Mouse (Mus musculus): Measurements from ENCODE around the gene Syce3. TPM values are rescaled to one million over a fixed set of nuclear protein-coding genes. Genes with fewer than 3 reads are reported as not detected.

Syce3 gene
- polyA plus RNA-seq, 1 experiment from 2014 or later = not detected

DNA sequence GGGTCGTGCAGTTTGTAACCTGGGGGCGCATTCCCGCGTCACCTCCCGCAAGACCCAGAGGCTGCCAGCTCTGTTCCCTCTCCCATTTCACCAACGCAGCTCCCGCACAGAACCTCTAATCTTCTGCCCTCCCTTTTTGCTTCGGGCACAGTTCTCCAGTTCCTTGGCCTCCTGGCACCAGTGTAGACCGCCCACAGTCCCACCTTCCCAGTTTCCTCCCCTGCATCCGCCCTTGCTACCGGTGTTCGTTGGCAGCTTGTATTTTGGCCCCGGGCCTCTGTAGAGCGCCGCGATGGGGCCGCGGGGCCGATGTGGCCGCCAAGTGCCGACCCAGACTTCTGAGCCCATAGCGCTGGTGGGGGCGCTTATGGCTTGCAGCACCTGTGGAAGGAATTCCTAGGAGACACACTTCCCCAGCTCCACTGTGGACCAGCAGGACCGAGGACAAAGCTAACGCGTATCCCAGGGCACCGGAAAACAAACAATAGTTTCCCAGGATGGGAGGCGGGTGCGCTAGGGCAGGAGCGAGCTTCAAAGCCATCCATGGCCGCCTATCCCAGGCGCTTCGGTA is 31.4 kb downstream of the Syce3 start, which contains the start of gene Odf3b:
Gene Odf3b, minus strand, starts transcription at position 452 of the 571 bp plus-strand sequence.
- peak within 1 kb of the TSS; percentile 47 for H3K9ac ChIP-seq
- peak within 1 kb of the TSS; percentile 50 for H3K4me3 ChIP-seq (replicated peaks)
- no peaks in the 10 kb centered on the region for H3K36me3 ChIP-seq
- no peak within 1 kb of the TSS for H3K27ac ChIP-seq
- peaks cover 36% of the 10 kb centered on the region for H3K4me1 ChIP-seq (replicated peaks)
- WGBS (ENCODE audit: insufficient replicate concordance) = 2% methylated on average over 32 of the region's 33 CpGs
- H3K27me3 ChIP-seq = peaks cover 43% of the 10 kb centered on the region
- ATAC-seq (ENCODE audit: low read depth) (no peak; the same call in 1 of the 2 replicates), DNase-seq (no peak)
- H3K9me3 ChIP-seq (replicated peaks) = no peaks in the 10 kb centered on the region
- peak within 1 kb of the TSS; percentile 69 for H3K4me2 ChIP-seq

GRCm38 (mm10) chr15:89377938-89378828 is 32.1 kb downstream of the Syce3 start:
- H3K36me3 ChIP-seq = no peaks in the 10 kb centered on the region
- DNase-seq (no peak), ATAC-seq (ENCODE audit: low read depth) (no peak)
- H3K27me3 ChIP-seq = peaks cover 40% of the 10 kb centered on the region
- H3K9me3 ChIP-seq (replicated peaks) = no peaks in the 10 kb centered on the region
- H3K4me3 ChIP-seq (replicated peaks) = peak overlapping the region; percentile 50
- peaks cover 40% of the 10 kb centered on the region for H3K4me1 ChIP-seq (replicated peaks)
- WGBS (ENCODE audit: insufficient replicate concordance) = 20% methylated on average over 46 of the region's 46 CpGs
- peak overlapping the region; percentile 47 for H3K9ac ChIP-seq
- no peak overlapping the region for H3K27ac ChIP-seq
- H3K4me2 ChIP-seq = peak overlapping the region; percentile 69

DNA sequence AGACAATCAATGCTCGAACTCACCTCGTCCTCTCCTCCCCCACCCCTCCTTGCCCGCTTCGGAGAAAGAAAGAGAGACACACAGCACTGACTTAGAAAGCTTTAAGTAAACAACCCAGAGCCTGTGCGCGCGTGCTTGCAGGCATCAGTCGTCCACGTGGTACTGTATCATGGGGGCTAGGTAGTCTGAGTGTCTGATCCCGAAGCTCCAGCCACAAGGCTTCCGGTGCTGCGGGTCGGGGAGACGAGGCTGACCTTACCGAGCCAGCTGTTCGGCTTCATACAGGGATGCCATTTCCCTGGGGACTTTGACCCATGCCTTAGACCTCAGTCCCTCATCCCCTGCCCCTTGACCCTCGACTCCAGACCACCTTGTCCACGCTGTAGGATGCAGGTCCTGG is 32.9 kb downstream of the Syce3 start:
- DNase-seq (no peak), ATAC-seq (ENCODE audit: low read depth) (no peak)
- H3K4me2 ChIP-seq = peak overlapping the region; percentile 69
- no peak overlapping the region for H3K4me3 ChIP-seq (replicated peaks)
- peaks cover 6% of the 10 kb centered on the region for H3K36me3 ChIP-seq
- no peak overlapping the region for H3K27ac ChIP-seq
- WGBS (ENCODE audit: insufficient replicate concordance) = 8% methylated on average over 18 of the region's 18 CpGs
- H3K4me1 ChIP-seq (replicated peaks) = peaks cover 49% of the 10 kb centered on the region
- no peaks in the 10 kb centered on the region for H3K9me3 ChIP-seq (replicated peaks)
- no peak overlapping the region for H3K9ac ChIP-seq
- peaks cover 40% of the 10 kb centered on the region for H3K27me3 ChIP-seq

- ATAC-seq (ENCODE audit: low read depth) = no peak
- no peak within 1 kb of the TSS for H3K9ac ChIP-seq
- peak within 1 kb of the TSS; percentile 69 for H3K4me2 ChIP-seq
- H3K4me3 ChIP-seq (replicated peaks) = no peak within 1 kb of the TSS
- peaks cover 53% of the 10 kb centered on the region for H3K4me1 ChIP-seq (replicated peaks)
- no peaks in the 10 kb centered on the region for H3K9me3 ChIP-seq (replicated peaks)
- H3K27me3 ChIP-seq = peaks cover 40% of the 10 kb centered on the region
- WGBS (ENCODE audit: insufficient replicate concordance) = 43% methylated on average over 16 of the region's 16 CpGs
- H3K27ac ChIP-seq = no peak within 1 kb of the TSS
- peaks cover 10% of the 10 kb centered on the region for H3K36me3 ChIP-seq
- no peak for DNase-seq
Measured at GRCm38 (mm10) chr15:89376957-89377356, 33.3 kb downstream of the Syce3 start, which contains the start of gene Tymp. Gene Tymp, minus strand, starts transcription at chr15:89377039.

DNA sequence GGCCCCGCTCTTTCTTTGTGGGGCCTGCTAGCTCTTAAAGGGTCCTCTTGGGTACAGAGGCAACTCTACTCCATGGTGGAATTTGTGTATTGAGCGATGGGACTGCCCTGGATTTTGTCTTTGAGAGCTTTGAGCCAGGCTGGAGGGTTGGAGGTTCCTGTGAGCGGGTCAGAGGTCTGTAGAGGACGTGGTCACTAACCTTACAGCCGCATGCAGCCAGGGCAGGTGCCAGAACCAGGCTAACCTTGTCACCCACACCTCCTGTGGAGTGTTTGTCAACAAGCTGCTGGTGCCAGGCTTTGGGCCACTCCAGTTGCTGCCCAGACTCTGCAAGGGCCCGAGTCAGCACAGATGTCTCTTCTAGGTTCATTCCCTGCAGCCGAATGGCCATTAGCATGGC is 34.3 kb downstream of the Syce3 start:
- ATAC-seq (ENCODE audit: low read depth) = no peak
- H3K4me3 ChIP-seq (replicated peaks) = no peak overlapping the region
- H3K9me3 ChIP-seq (replicated peaks) = no peaks in the 10 kb centered on the region
- H3K27ac ChIP-seq = no peak overlapping the region
- peaks cover 58% of the 10 kb centered on the region for H3K4me1 ChIP-seq (replicated peaks)
- no peak for DNase-seq
- WGBS (ENCODE audit: insufficient replicate concordance) = 68% methylated on average over 7 of the region's 7 CpGs
- H3K36me3 ChIP-seq = peaks cover 19% of the 10 kb centered on the region
- H3K4me2 ChIP-seq = no peak overlapping the region
- H3K27me3 ChIP-seq = peaks cover 40% of the 10 kb centered on the region
- H3K9ac ChIP-seq = no peak overlapping the region

DNA sequence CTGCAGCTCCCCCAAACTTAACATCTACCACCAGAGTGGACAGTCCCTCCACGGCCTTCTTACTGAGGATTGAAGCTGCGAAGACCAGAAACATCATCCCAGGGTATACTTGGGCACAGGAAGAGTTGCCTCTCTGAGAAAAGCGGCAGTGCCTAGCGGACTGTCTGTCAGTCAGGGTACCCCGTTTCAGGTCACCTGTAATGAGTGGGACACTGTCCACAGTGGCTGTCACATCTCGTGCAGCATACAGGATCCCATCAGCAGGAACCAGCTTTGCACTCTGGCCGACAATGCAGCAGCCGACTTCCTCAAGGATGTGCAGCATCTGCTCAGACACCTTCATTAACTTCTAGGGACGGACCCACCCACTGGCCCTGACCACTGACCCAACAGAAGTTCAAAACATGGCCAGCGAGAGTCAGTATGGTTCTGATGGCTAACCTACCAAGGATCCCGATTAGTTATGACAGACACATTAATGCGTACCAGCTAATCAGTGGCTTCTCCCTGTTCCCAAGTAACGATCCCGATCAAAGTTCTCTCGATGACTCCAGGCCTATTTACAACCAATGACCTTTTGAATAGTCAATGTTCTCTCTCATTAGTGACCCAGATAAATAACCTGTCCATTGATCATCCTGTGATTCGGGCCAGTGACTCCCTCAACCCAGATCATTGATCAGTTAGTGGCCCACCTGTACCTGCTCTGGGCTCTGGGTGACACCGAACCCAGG is 35.3 kb downstream of the Syce3 start:
- H3K4me1 ChIP-seq (replicated peaks) = peaks cover 66% of the 10 kb centered on the region
- peaks cover 29% of the 10 kb centered on the region for H3K36me3 ChIP-seq
- H3K4me3 ChIP-seq (replicated peaks) = no peak overlapping the region
- no peak overlapping the region for H3K9ac ChIP-seq
- no peak overlapping the region for H3K27ac ChIP-seq
- H3K4me2 ChIP-seq = no peak overlapping the region; the same call in 1 of the 2 replicates
- no peak for DNase-seq
- peaks cover 40% of the 10 kb centered on the region for H3K27me3 ChIP-seq
- no peaks in the 10 kb centered on the region for H3K9me3 ChIP-seq (replicated peaks)
- ATAC-seq (ENCODE audit: low read depth) = no peak
- 81% methylated on average over 17 of the region's 17 CpGs for WGBS (ENCODE audit: insufficient replicate concordance)

GRCm38 (mm10) chr15:89374340-89374739 is 36.0 kb downstream of the Syce3 start:
- no peaks in the 10 kb centered on the region for H3K9me3 ChIP-seq (replicated peaks)
- H3K27me3 ChIP-seq = peaks cover 36% of the 10 kb centered on the region
- H3K27ac ChIP-seq = peak overlapping the region; percentile 87; the same call in 1 of the 2 replicates
- whole genome bisulfite sequencing (ENCODE audit: insufficient replicate concordance) = 52% methylated on average over 9 of the region's 9 CpGs
- ATAC-seq (ENCODE audit: low read depth) (peak; percentile 1), DNase-seq (no peak)
- H3K9ac ChIP-seq = peak overlapping the region; percentile 85
- peak overlapping the region; percentile 71 for H3K4me3 ChIP-seq (replicated peaks)
- H3K36me3 ChIP-seq = peaks cover 36% of the 10 kb centered on the region
- peaks cover 62% of the 10 kb centered on the region for H3K4me1 ChIP-seq (replicated peaks)
- peak overlapping the region; percentile 98 for H3K4me2 ChIP-seq

- peak within 1 kb of the TSS; percentile 98 for H3K4me2 ChIP-seq
- WGBS (ENCODE audit: insufficient replicate concordance) = under 1% methylated on average over 42 of the region's 42 CpGs
- H3K9ac ChIP-seq = peak within 1 kb of the TSS; percentile 85
- peaks cover 30% of the 10 kb centered on the region for H3K27me3 ChIP-seq
- peak; percentile 83 for DNase-seq
- H3K4me1 ChIP-seq (replicated peaks) = peaks cover 57% of the 10 kb centered on the region
- peak within 1 kb of the TSS; percentile 87 for H3K27ac ChIP-seq
- ATAC-seq (ENCODE audit: low read depth) = peak; percentile 72
- H3K9me3 ChIP-seq (replicated peaks) = no peaks in the 10 kb centered on the region
- H3K36me3 ChIP-seq = peaks cover 41% of the 10 kb centered on the region
- peak within 1 kb of the TSS; percentile 71 for H3K4me3 ChIP-seq (replicated peaks)
Measured at GRCm38 (mm10) chr15:89373762-89374248, 36.5 kb downstream of the Syce3 start, which contains the start of gene Sco2. Gene Sco2, minus strand, starts transcription at chr15:89373846.

DNA sequence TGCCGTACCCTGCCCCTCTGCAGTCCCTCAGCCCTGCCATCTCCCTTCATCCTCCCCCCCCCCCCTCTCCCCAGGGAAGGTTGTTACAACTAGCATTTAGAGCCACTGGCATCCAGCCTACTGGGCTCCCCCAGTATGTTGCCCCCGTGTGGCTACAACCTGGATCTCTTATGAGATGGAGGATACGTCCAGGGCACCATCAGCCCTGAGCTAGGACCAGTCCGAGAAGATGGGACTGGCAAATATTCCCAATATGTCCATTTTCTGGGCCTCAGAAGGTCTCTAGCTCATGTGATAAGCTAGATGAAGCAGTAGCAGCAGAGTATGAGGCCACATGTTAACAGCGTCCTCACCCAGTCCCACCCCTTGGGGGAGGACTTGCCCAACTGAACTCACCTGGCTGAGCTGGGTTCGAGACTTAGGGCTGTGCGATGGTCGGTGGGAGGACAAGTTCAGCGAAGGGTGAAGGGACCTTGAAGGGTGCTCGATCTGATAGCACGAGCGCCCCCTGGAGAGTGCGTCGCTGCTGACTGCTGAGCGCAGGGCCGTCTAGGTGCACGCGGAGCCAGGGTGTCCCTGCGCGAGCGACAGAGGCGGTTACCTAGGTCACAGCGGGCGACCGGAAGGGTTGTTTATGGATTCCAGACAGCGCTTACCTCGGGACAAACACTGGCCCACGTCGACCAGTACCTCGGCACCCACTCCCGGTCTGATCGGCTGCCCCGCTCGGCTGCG is 37.1 kb downstream of the Syce3 start:
- 1% methylated on average over 35 of the region's 35 CpGs for WGBS (ENCODE audit: insufficient replicate concordance)
- Histone ChIP-seq H3K4me2 (peak overlapping the region; percentile 98), H3K27ac (peak overlapping the region; percentile 87), H3K4me3 (replicated peaks) (peak overlapping the region; percentile 71), H3K27me3 (peaks cover 24% of the 10 kb centered on the region), H3K4me1 (replicated peaks) (peaks cover 51% of the 10 kb centered on the region), H3K9me3 (replicated peaks) (no peaks in the 10 kb centered on the region), H3K9ac (peak overlapping the region; percentile 85), H3K36me3 (peaks cover 47% of the 10 kb centered on the region)
- ATAC-seq (ENCODE audit: low read depth) (peak; percentile 82), DNase-seq (peak; percentile 81)

DNA sequence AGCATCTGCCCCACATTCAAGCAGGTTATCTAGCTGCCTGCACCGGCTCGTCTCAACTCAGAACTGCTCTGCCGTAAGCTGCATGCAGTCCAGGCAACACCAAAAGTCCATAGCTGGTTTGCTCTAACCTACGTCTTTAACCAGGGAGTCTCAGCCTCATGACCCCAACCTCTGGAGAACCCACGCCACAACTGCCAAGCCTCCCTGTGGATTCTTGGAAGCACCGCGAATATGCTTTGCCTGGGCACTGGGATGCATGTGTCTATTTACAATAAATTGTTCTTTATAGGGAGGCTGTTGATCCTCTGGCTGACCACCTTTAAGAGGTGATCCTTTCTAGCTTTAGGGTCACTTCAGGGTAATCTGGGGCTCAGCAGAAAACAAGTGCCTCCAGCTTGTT is 37.8 kb downstream of the Syce3 start:
- Histone ChIP-seq H3K9me3 (replicated peaks) (no peaks in the 10 kb centered on the region), H3K9ac (peak overlapping the region; percentile 85), H3K4me1 (replicated peaks) (peaks cover 44% of the 10 kb centered on the region), H3K4me2 (peak overlapping the region; percentile 98), H3K36me3 (peaks cover 54% of the 10 kb centered on the region), H3K4me3 (replicated peaks) (peak overlapping the region; percentile 71), H3K27ac (peak overlapping the region; percentile 87), H3K27me3 (peaks cover 17% of the 10 kb centered on the region)
- no peak for ATAC-seq (ENCODE audit: low read depth)
- WGBS (ENCODE audit: insufficient replicate concordance) = 80% methylated on average over 7 of the region's 7 CpGs
- DNase-seq = no peak
